Mouse (Mus musculus): ENCODE data around the gene Tprn.

Tprn gene

DNA sequence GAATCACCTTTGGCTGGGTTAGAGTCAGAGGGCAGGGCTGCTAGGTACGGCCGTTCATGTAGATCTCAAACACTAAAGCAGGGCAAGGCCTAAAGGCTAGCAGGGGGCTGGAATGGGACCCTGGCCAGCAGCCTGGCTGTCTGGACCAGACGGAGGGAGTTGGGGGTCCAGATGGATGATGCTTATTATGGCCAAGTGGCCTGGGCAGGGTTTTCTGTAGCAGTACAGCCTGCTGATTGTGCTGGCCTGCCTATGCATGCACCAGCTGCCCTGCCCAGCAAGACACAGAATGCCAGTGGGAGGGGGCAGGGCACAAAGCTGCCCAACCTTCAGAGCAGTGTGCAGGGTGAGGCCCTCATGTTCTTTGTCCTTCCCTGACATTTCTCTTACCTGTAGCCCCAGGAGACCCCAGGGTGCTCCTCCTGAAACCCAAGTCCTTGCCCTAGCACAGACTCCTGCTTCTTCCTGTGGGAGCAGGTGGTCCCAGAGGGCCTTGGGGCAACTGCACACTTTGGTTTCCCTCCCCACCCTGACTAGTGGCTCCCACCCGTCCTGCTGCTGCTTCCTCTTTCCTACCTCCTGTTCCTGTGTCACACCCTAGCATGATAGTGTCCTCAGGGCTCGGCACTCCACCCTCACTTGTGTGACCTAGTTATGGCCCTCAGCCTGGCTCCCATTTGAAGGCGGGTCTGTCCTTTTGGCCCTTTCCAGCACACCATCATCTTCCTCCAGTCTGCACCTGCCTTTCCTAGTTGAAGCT is 3.7 kb downstream of the Tprn start:
- no peak for DNase-seq (ENCODE audit: low spot score)

DNA sequence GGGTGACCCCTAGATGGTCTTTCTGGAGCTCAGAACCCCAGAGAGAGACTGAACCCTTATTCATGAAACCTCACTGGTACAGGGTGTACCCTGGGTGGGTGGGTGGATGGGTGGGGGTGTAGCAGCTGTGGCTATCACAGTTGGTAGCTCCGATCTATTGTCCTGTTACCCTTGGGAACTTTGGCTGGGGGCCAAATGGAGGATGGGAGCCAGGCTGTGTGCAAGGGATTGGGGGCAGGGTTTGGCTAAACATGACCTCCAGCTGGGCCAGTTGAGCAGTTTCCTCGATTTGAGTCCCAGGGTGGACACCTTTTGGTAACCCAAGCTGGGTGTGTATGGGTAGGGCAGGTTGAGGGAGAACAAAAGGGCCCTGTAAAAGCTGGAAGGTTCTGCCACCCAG is 4.3 kb downstream of the Tprn start:
- DNase-seq (ENCODE audit: low spot score): no peak

DNA sequence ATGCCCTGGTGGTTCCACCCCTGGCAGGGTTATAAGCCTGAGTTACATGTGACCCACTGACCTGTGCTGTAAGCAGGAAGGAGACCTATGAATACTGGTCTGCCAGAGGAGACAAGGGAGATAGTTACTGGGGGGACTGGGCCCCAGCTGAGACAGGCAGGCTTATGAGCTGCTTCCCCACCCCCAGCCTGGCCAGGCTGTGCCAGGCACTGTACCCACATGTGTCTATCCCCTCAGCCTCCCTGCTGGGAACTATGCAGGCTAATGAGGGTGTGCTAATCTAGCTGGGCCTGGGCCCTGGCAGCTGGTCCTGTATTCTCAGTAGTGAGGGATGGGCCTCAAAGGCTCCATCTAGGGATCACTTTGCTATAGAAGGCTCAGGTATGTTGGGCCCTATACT is 4.8 kb downstream of the Tprn start:
- no peak for DNase-seq (ENCODE audit: low spot score)

DNA sequence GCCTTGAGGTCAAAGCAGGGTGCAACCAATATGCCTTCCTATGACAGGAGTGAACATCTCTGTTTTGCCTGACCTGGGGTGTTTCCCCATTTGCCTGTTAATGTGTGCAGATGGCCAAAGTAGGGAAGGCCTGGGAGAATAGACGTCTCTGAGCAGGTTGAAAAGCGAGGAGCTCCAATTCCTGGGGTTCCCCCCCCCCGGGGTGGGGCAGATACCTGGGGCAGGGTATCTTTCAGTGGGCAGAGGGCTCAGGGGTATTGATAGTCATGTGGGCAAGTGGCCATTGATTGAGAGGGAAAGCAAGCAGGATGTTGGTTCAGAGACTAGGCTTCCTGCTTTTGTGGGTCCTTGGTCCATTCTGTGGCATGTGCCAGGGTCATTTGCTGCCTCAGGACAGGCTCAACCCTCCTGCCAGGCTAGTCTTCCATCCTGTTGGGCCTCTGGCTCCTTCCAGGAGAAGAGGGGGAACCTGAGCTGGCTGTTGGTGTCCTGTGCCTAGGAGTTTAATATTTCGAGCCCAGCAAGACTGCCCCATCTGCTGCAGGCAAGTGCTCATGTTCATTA is 5.4 kb downstream of the Tprn start:
- no peak for DNase-seq (ENCODE audit: low spot score)

DNA sequence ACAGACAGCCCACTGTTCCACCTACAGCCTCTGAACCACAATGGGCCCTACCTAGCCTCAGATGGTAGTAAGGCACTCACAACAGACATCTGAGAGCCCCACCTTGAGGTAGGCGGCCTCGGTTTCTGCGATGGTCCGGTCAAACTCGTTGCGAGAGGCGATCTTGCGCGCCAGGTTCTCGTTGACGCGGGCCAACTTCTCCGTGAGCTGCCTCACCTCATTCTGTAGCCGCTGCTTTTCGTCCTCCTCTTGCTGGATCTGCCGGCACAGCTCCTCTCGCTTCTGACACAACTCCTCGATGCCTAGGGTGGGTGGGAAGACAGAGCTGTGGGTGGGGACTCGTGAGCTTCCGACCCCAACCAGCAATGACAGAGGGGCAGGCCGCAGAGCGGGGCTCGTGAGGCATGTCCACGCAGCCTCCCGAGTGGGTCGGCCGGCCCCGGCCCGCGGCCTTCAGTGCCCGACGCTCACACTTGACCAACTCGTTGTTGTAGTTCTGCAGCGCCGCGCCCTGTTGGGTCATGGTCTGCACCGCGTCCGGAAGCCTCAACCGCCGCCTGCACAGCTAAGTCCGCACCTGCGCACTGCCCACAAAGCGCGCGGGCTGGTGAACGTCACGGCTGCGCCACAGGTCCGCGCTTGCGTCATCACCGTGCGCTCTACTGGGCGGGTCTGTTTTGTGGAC is 9.6 kb downstream of the Tprn start, which contains the start of the genes Ssna1 and Anapc2:
Gene Ssna1, minus strand, starts transcription at position 612 of the 685 bp plus-strand sequence.
Gene Anapc2, plus strand, starts transcription at position 652 of the 685 bp plus-strand sequence.
- DNase-seq (ENCODE audit: low spot score): peak; percentile 95

DNA sequence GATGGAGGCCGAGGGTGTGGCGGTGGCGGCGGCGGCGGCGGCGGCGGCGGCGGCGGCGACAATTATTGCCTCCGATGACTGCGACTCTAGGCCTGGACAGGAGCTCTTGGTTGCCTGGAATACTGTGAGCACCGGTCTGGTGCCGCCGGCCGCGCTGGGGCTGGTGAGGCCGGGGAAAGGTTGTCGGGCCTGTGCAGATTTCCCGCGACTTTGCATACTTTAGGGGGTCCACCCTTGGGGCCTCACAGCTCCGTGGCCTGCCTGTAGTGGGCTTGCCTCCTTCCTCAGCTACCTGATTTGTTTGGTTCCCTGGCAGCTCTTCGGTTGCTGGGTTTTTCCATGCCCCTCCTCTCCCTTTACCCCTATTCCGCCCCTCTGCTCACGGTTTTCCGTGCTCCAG is 10.1 kb downstream of the Tprn start:
- no peak for DNase-seq (ENCODE audit: low spot score)

DNA sequence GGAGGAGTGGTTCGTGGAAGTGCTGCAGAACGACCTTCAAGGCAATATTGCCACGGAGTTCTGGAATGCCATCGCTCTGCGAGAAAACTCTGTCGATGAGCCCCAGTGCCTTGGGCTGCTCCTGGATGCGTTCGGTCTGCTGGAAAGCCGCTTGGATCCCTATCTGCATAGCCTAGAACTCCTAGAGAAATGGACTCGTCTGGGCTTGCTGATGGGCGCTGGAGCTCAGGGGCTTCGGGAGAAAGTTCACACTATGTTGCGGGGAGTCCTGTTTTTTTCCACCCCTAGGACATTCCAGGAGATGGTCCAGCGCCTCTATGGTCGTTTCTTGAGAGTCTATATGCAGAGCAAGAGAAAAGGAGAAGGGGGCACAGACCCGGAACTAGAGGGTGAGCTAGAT is 10.6 kb downstream of the Tprn start:
- DNase-seq (ENCODE audit: low spot score): no peak

DNA sequence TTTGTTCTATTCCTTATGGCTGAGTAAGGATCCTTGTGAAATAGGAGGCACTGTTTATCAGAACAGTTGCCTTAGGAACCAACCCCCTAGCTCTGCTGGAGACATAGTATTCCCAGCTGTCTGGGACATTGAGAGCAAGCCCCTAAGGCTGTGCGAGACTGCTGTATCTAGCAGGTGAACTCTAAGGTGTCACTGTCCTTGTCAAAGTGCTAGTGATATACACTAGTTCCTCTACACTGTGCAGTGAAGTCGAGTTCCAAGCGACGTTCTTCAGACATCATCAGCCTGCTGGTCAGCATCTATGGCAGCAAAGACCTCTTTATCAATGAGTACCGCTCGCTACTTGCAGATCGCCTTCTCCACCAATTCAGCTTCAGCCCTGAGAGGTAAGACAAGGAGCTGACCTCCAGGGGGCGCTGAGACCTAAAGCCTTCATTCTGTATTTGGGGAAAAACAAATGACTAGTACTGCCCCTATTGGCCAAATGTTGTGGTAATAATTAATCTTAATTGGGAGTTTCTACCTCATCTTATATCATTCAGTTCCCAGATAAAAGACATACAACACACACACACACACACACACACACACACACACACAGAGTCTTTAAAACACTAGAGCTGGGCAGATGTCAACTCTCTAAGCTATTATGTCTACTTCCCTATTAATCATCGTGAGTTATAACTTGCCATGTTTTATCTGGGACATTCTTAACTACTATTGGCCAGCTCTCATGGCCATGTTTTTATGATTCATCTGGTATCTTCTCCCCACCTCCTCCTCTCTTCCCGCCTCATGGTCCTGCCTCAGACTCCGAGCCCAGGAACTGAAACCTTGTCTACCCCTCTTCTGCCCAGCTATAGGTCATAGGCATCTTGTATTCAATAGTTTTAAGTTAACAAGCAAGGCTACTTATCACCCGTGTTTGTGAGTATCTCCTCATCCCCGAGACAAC is 16.8 kb downstream of the Tprn start:
- no peak for DNase-seq (ENCODE audit: low spot score)

DNA sequence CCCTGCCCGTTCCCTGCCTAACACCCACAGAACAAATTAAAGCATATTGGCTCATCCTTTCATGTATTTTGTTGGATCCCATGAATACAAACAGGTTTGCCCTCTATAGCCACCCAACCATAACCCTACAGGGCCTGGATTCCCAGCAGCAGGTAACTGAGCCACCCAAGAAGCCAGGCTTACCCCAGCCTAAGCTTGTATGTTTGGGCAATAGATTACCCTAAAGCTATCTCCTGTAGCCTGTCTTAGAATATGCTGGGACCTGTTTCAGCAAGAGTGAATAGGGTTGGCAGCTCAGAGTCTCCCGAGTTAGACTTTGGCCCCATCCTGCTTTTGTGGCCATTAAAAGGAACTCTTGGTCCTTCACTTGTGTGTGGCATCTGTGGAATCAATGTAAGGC is 23.1 kb downstream of the Tprn start:
- DNase-seq (ENCODE audit: low spot score): no peak

DNA sequence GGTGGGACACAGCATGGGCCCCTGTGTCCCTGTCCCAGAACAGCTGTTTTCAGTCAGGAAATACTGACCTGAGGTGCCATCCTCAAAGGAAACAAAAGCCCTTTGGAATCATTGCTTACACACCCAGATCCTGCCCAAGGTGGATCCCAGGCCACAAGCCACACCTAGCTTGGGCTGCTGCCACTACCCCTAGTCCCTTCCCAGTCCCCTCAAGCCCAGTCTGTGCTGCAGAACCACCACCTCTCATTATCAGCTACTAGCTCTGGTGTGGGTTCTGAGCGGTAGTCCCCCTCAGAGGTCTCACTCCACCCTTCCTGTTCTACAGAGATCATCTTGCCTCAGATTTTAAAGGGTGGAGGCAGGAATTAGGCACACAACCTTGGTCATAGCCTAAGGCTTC is 23.9 kb downstream of the Tprn start:
- no peak for DNase-seq (ENCODE audit: low spot score)

DNA sequence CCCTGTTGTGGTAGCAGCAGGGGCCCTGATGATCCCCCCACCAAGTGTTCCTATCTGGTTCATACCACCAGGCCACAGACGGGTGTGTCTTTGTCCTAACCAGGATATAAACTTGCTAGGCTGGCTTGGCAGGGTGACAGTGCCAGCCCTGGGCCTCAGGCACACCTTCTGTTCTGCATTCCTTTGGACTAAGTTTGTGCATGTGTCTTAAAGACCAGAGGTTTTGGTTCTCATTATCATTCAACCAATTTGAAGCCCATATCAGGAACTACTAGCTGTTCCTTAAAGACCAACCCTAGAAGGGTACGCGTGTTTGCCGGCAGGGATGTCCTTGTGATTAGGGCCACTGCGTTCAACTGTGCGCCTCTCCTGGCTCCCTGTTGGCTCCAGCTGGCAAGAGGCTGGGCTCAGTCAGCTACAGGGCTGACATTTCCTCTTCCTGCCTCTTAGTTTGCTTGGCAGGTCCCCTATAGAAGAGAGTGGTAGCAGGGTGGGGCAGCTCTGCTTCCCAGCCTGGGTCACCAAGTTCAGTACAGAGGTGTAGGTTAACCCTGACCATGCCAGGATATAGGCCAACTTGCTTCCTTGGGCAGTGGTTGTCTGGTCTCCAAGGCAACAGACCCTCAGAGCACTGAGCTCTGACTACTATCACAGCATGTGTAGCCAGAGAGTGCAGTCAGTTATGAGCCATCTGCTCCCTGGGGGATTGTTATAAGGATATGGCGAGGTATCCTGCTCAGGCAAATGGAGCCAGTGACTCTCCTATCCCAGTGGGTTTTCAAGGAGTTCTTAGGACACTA is 24.6 kb downstream of the Tprn start:
- no peak for DNase-seq (ENCODE audit: low spot score)

DNA sequence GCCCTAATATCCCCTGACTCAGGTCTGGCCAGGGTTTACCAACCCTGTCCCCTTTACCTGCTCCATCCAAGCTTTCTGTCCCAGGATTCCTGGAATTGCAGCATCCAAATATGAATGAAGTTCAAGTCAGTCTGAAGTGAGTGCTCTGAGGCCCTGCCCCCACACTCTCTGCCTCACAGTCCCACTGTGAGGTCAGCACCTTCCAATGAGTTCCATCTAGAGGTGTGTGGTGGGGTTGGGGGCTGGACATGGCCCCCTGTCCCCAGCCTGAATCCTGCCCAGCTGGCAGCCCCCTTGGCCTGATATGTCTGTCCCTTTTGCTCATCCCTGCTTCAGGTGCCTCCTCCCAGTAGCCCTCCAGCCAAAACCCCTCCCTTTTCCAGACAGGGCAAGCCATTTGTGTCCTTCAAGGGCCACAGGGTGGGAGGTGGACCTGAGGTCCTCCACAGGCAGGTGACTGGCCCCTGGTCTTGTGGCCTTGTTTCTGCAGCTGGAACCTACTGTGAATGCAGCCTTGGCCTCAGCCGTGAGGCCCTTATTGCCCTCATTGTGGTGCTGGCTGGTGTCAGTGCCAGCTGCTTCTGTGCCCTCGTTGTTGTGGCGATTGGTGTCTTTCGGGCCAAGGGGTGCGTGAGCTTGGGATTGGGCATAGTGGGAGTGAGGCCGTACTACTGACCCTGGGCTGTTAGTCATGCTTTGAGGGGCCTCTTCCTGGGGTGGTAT is 25.7 kb downstream of the Tprn start, which contains the start of gene Tmem210:
Gene Tmem210, plus strand, starts transcription at position 219 of the 723 bp plus-strand sequence.
- DNase-seq (ENCODE audit: low spot score): no peak

DNA sequence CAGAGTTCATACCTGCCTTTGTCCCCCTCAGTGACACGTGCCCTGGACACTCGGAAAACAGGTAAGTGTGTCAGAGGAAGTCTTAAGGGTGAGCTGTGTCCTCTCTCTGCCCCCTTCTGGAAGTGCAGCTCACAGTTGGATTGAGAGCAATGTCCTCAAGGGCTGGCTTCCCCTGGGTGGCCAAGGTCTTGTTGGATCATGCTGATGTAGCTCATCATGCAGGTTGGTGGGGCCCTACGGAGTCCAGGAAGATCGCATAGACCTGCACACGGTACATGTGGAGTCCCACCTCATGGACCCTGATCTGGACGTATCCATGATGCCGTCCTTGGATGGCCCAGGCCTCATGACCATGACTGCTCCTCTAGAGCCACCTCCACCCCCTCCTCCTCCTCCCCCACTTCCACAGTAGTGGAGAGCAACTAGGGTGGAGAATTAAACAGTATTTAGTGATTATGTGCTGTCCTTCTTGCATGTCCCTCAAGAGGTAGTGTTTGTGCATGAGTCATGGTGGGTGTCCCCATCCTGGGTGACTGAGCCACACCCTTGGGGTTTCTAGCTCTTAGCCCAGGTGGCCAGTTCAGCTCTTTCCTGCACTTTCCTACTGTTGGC is 26.4 kb downstream of the Tprn start:
- no peak for DNase-seq (ENCODE audit: low spot score)

DNA sequence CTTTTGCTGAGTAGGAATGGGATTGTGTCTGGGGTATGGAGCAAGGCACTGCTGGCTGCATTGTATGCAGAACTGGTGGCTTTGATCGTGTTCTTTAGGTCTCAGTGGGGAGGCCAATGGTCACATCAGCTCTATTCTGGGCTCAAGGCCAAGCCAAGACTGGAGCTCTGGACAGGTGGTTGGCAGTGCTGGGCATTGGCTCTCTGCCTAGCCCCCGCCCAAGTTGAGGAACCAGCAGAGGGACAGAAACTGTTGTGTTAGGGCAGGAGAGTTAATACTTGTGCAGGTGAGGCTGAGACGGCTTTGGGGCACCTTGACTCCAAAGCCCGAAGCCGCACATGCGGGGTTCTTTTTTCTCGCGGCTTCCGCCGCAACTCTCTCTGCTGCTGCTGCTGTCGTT is 27.2 kb downstream of the Tprn start, which contains the start of gene Lrrc26:
Gene Lrrc26, plus strand, starts transcription at position 265 of the 400 bp plus-strand sequence.
- no peak for DNase-seq (ENCODE audit: low spot score)

DNA sequence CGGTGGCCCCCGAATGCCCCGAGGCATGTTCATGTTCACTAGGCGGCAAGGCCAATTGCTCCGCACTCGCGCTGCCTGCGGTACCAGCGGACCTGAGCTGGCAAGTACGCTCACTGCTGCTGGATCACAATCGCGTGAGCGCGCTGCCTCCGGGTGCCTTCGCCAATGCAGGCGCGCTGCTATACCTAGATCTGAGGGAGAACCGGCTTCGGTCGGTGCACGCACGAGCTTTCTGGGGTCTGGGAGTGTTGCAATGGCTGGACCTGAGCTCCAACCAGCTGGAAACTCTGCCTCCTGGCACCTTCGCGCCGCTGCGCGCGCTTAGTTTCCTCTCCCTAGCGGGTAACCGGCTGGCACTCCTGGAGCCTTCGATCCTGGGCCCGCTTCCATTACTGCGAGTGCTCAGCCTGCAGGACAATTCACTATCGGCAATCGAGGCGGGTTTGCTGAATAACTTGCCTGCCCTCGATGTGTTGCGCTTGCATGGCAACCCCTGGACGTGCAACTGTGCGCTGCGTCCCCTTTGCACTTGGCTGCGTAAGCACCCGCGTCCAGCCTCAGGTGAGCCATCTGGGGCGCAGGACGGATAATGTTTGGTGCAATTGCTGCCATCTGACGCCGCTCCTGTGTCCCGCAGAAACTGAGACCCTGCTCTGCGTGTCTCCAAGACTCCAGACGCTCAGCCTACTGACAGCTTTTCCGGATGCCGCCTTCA is 27.8 kb downstream of the Tprn start:
- DNase-seq (ENCODE audit: low spot score): no peak

DNA sequence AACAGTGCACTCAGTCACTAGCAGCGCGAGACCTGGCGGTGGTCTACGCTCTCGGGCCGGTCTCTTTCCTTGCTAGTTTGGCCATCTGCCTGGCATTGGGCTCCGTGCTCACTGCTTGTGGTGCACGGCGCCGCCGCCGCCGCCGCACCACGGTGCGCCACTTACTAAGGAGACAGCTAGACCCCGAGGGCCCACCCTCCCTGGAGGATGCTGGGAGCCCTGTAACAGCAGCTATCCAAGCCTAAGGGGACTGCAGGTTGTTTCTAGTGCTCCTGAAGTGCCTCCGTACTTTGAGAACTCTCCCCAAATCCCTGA is 28.4 kb downstream of the Tprn start:
- DNase-seq (ENCODE audit: low spot score): no peak

DNA sequence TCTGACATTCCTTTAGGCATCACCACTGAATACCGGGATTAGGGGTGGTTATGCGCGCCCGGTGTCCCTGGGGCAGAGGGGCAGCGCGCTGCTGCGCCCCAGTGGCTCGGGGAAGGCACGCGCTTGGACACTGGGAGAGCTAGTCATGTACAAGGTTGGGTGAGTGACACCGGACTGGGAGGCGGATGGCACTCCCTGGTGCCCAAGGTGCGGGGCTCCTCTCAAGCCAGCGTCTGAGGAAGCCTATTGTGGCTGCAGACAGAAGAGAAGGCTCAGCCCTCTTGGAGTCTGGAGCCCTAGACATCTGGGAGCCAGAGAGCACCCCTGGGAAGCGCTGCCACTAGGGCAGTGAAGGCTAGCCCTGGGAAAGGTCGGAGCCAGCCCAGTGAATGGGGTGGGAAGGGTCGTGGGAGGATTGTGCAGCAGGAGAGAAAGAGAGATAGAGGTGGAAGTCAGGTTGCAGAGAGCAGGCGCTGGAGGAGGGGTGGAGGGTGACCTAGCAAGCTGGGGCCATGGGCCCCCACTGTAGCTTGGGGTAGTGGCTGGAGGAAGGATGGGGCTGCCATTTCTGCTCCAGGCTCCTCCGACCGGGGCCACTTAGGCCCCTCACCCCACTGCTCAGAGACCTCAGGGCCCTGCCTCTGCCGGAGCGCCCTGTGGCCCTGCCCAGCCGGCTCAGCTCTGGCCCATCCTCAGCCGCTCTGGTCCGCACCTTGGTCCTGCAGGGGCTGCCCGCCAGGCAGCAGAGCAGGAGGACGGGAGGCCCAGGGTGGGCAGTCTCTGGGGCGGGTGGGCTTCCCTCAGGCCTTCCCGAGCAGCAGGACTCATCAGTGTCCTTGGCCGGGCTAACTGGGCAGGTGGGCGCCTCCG is 29.0 kb downstream of the Tprn start:
- no peak for DNase-seq (ENCODE audit: low spot score)

DNA sequence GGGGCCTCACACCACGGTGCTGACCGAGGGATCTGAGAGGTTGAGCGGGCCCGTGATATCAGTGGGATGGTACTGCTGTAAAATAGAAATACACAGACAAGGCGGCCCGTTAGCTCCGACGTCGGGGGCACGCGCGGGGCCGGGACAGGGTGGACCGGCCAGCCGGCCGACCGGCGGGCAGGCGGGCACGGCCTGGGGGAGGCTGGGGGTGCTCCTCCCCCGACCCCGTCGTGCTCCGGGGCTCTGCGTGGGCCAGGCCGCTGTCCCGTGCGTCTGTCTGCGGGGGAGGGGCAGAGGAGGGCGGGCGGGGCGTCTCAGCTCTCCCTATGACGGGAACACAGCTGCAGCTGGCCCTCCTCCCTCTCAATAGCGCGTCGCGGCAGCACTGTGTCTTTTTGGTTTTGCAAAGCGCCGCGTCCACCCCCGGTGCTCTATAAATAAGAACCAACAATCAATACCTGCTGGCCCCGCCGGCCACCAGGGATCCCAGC is 29.7 kb downstream of the Tprn start:
- DNase-seq (ENCODE audit: low spot score): no peak

All from urinary bladder, postnatal 10 days (tissue).